Mouse (Mus musculus) hematopoietic multipotent progenitor cell, adult 10-12 weeks (in vitro differentiated cells): ENCODE results near the gene Asns. TPM values are rescaled to one million over a fixed set of nuclear protein-coding genes. Genes with fewer than 3 reads are reported as not detected.

Experiments
- polyA plus RNA-seq: library from polyadenylated mRNA; stranded (reverse); fragments of >175 nt; gene quantifications from 2 replicates; pipeline ENCODE4 v1.2.3, GENCODE M21; 2012; ENCODE audit warnings: low replicate concordance

Gene Asns
- polyA plus RNA-seq = 1.0 and 2.0 TPM in 2 replicates

GRCm38 (mm10) chr6:7692884-7693585, at the start of gene Asns:
Asns (minus strand) TSS chr6:7693254.

Other genes with a start within 250 kb of the Asns start
- not detected in 2 replicates for gene Tac1, start 138.4 kb downstream of the Asns start, polyA plus RNA-seq
- 6.2 and 6.8 TPM in 2 replicates for gene C1galt1, start 151.6 kb upstream of the Asns start, polyA plus RNA-seq